Mouse (Mus musculus): ENCODE data around the gene Ric1. TPM values are rescaled to one million over a fixed set of nuclear protein-coding genes. Genes with fewer than 3 reads are reported as not detected.

The Ric1 gene
- polyA plus RNA-seq, 1 experiment from 2014 or later, result 6.7 TPM

DNA sequence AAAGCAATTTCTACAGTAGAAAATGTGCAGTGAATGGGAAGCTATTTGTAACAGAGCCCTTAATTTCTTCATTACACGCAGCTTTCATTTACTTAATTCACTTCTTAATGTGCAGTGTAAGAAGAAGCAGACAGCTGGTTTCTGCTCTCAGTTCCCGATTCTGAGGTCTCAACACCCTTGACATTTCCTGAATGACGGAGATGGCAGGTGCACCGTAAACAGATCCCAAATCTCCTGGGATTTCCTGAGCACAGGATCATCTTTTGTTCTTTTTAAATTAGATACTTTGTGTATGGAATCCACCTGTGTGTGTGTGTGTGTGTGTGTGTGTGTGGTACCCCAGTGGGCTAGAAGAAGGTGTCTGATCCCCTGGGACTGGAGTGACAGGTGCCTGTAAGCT lies 27.6 kb upstream of the Ric1 start:
- no peaks in the 10 kb centered on the region for H3K36me3 ChIP-seq (ENCODE audit: control insufficient read depth, insufficient read depth)
- H3K4me2 ChIP-seq (ENCODE audit: low read depth, low read length), result no peak overlapping the region
- no peaks in the 10 kb centered on the region for H3K4me1 ChIP-seq (ENCODE audit: control insufficient read depth, insufficient read depth, low read length)
- H3K9me3 ChIP-seq (replicated peaks; ENCODE audit: control insufficient read depth, low read length), result no peaks in the 10 kb centered on the region
- H3K27me3 ChIP-seq (ENCODE audit: control insufficient read depth, insufficient read depth, low read length), result no peaks in the 10 kb centered on the region
- no peak overlapping the region for H3K27ac ChIP-seq (ENCODE audit: low read length)
- no peak for ATAC-seq (replicated peaks; ENCODE audit: extremely low read depth, insufficient read depth, low FRiP score)
- 84% methylated on average over 4 of the region's 4 CpGs for WGBS
- H3K4me3 ChIP-seq (ENCODE audit: low read length), result no peak overlapping the region
- no peak overlapping the region for H3K9ac ChIP-seq (ENCODE audit: low read length)

DNA sequence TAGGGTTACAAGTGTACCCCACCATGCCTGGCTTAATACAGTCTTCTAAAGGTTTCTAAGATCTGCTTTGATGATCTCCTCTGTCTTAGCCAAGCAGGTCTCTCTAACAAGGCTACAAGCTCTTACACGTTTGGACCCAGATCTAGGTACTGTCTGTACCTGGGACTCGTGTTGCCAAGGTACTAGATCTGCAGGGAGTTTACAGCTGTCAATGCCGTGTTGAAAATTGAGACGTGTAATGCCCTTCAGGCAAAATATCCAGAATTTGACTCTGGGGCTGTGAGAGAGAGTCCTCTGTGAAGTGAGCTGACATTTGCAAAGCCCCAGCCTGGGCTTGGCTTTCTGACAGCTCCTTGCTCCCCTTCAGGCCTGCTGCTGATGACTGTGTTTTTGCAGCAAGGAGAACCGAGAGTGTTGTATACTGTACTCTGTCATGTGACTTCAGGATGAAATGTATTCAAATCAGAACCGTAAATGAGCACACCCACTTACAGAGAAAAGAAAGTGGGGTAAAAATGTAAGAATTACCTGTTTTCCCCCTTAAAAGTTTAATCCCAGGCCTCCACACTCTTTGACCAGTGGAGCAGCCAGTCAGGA lies 26.0 kb upstream of the Ric1 start:
- H3K9ac ChIP-seq (ENCODE audit: low read length), result no peak overlapping the region
- ATAC-seq (replicated peaks; ENCODE audit: extremely low read depth, insufficient read depth, low FRiP score), result no peak
- H3K27me3 ChIP-seq (ENCODE audit: control insufficient read depth, insufficient read depth, low read length), result no peaks in the 10 kb centered on the region
- 75% methylated on average over 6 of the region's 6 CpGs for WGBS
- no peaks in the 10 kb centered on the region for H3K4me1 ChIP-seq (ENCODE audit: control insufficient read depth, insufficient read depth, low read length)
- H3K4me2 ChIP-seq (ENCODE audit: low read depth, low read length), result no peak overlapping the region
- H3K9me3 ChIP-seq (replicated peaks; ENCODE audit: control insufficient read depth, low read length), result no peaks in the 10 kb centered on the region
- H3K4me3 ChIP-seq (ENCODE audit: low read length), result no peak overlapping the region
- H3K27ac ChIP-seq (ENCODE audit: low read length), result no peak overlapping the region
- H3K36me3 ChIP-seq (ENCODE audit: control insufficient read depth, insufficient read depth), result no peaks in the 10 kb centered on the region

DNA sequence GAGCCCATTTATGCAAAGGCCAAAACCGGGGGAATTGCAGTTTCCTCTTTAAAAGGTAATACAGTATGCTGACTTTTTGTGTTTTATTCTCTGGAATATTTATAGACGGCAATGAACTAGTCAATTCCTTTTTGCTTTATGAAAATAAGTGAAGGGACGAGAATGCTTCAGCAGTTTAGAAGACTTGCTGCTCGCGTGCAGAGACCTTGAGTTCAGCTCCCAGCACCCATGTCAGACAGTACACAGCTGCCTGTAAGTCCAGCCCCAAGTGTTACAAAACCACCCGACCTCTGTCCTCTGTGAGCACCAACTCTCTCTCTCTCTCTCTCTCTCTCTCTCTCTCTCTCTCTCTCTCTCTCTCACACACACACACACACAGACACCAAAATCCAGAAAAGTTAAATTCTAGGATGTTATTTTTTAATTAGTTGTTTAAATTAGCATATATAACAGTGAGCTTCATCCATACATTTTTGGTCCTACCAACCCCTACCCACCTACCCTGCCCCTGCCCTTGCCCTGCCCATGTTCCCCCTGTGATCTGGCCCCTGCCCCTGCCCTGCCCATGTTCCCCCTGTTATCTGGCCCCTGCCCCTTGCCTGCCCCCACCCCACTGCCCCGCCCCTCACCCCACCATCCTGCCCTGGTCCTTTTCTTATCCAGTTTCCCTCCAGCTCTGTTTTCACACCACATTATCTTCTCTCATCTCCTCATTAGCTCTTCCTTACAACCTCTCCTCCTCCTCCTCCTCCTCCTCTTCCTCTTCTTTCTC lies 25.1 kb upstream of the Ric1 start:
- Histone ChIP-seq H3K9ac (ENCODE audit: low read length) (no peak overlapping the region), H3K27ac (ENCODE audit: low read length) (no peak overlapping the region), H3K27me3 (ENCODE audit: control insufficient read depth, insufficient read depth, low read length) (no peaks in the 10 kb centered on the region), H3K4me3 (ENCODE audit: low read length) (no peak overlapping the region), H3K4me1 (ENCODE audit: control insufficient read depth, insufficient read depth, low read length) (no peaks in the 10 kb centered on the region), H3K36me3 (ENCODE audit: control insufficient read depth, insufficient read depth) (no peaks in the 10 kb centered on the region), H3K4me2 (ENCODE audit: low read depth, low read length) (no peak overlapping the region), H3K9me3 (replicated peaks; ENCODE audit: control insufficient read depth, low read length) (no peaks in the 10 kb centered on the region)
- no peak for ATAC-seq (replicated peaks; ENCODE audit: extremely low read depth, insufficient read depth, low FRiP score)
- 74% methylated on average over 7 of the region's 7 CpGs for WGBS

DNA sequence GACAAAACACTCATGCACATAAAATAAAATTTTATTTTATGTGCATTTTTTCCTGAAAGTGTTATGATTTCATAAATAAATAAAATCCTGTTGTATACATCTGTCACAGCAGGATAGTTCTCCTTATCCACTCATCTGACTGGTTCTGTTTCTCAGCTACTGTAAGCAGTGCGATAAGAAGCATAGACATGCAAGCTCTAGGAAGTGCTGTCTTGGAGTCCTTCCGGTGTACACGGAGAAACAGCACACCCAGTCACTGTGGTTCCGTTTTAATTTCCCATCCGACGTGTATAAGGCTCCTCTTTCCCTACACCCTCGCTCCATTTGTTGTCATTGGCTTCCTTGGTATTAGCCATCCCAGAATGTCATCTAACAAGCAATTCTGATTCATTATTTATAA lies 24.2 kb upstream of the Ric1 start:
- H3K27me3 ChIP-seq (ENCODE audit: control insufficient read depth, insufficient read depth, low read length), result no peaks in the 10 kb centered on the region
- no peak for ATAC-seq (replicated peaks; ENCODE audit: extremely low read depth, insufficient read depth, low FRiP score)
- H3K4me3 ChIP-seq (ENCODE audit: low read length), result no peak overlapping the region
- no peaks in the 10 kb centered on the region for H3K9me3 ChIP-seq (replicated peaks; ENCODE audit: control insufficient read depth, low read length)
- no peak overlapping the region for H3K4me2 ChIP-seq (ENCODE audit: low read depth, low read length)
- H3K36me3 ChIP-seq (ENCODE audit: control insufficient read depth, insufficient read depth), result no peaks in the 10 kb centered on the region
- no peak overlapping the region for H3K9ac ChIP-seq (ENCODE audit: low read length)
- no peak overlapping the region for H3K27ac ChIP-seq (ENCODE audit: low read length)
- no peaks in the 10 kb centered on the region for H3K4me1 ChIP-seq (ENCODE audit: control insufficient read depth, insufficient read depth, low read length)
- 68% methylated on average over 7 of the region's 7 CpGs for WGBS

DNA sequence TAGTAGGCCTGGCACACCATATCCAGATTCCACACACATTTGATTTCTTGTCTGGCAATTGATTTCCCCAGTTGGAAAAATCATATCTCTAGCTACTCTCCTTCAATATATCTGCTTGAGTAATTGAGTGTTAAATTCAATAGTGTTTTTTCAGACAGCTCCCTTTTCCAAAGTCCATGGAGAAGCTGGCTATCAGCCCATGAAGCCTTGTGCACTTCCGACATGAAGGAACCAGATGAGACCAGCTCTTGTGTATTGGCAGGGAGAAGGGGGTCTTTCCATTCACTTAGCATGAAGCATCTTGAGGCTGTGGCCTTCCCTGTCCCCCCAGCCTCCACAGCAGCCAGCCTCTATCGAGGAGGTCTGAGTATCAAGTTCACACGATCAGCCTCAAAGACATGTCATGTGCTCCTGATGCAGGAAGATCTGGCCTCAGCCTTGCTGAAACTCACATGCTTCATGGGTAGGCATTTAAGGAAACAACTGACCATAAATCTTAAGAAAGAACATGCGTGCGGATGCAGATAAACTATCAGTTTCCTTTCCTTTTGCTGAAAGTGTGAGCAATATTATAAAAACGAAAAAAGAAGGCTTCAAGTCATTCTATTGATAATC lies 23.1 kb upstream of the Ric1 start:
- no peak for ATAC-seq (replicated peaks; ENCODE audit: extremely low read depth, insufficient read depth, low FRiP score)
- Histone ChIP-seq H3K4me1 (ENCODE audit: control insufficient read depth, insufficient read depth, low read length) (no peaks in the 10 kb centered on the region), H3K36me3 (ENCODE audit: control insufficient read depth, insufficient read depth) (no peaks in the 10 kb centered on the region), H3K27me3 (ENCODE audit: control insufficient read depth, insufficient read depth, low read length) (no peaks in the 10 kb centered on the region), H3K4me2 (ENCODE audit: low read depth, low read length) (no peak overlapping the region), H3K9me3 (replicated peaks; ENCODE audit: control insufficient read depth, low read length) (no peaks in the 10 kb centered on the region), H3K9ac (ENCODE audit: low read length) (no peak overlapping the region), H3K27ac (ENCODE audit: low read length) (no peak overlapping the region), H3K4me3 (ENCODE audit: low read length) (no peak overlapping the region)
- WGBS, result 62% methylated on average over 6 of the region's 6 CpGs

DNA sequence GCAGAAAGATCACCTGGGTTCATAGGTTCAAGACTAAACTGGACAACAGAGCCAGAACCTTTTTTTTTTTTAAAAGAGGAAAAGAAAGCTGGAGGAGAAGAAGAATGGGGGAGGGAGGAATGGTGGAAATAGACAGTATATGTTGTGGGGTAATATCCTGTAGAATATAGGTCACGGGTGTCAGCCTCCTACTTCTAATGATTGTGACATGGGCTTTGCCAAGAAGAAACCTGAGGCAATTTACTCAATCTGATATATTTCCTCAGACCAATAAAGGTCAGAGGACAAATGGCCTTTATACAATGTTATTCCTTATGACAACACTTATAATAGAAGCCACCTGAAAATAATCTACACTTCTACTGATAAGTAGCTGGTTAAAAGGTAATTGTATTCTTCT lies 21.7 kb upstream of the Ric1 start:
- no peaks in the 10 kb centered on the region for H3K27me3 ChIP-seq (ENCODE audit: control insufficient read depth, insufficient read depth, low read length)
- 88% methylated on average over 1 of the region's 1 CpGs for WGBS
- no peak overlapping the region for H3K9ac ChIP-seq (ENCODE audit: low read length)
- no peaks in the 10 kb centered on the region for H3K4me1 ChIP-seq (ENCODE audit: control insufficient read depth, insufficient read depth, low read length)
- H3K36me3 ChIP-seq (ENCODE audit: control insufficient read depth, insufficient read depth), result no peaks in the 10 kb centered on the region
- H3K9me3 ChIP-seq (replicated peaks; ENCODE audit: control insufficient read depth, low read length), result no peaks in the 10 kb centered on the region
- H3K4me2 ChIP-seq (ENCODE audit: low read depth, low read length), result no peak overlapping the region
- no peak for ATAC-seq (replicated peaks; ENCODE audit: extremely low read depth, insufficient read depth, low FRiP score)
- H3K4me3 ChIP-seq (ENCODE audit: low read length), result no peak overlapping the region
- H3K27ac ChIP-seq (ENCODE audit: low read length), result no peak overlapping the region

DNA sequence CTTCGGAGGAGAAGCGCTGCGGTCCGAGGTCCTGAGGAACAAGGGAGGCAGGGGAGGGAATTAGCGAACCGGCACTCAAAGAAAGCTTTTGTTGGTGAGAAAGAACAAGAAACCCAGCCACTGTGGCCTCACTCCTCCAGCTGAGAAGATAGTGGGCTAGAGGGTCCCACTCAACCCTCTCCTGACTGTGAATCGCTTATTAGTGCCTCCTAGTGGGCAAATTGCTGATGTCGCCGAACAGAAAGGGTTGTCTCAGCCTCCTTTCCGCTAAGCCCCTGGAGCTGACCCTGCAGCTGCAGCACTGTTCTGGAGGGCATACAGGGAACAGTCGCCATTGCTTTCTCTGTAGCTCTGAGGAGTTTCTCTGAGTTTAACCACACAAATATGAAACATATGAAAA lies 21.0 kb upstream of the Ric1 start:
- no peaks in the 10 kb centered on the region for H3K4me1 ChIP-seq (ENCODE audit: control insufficient read depth, insufficient read depth, low read length)
- H3K4me2 ChIP-seq (ENCODE audit: low read depth, low read length), result peak overlapping the region; percentile 63
- H3K27me3 ChIP-seq (ENCODE audit: control insufficient read depth, insufficient read depth, low read length), result no peaks in the 10 kb centered on the region
- H3K27ac ChIP-seq (ENCODE audit: low read length), result 0 out of 2 replicates have a peak overlapping the region, but pooled peaks have one; percentile 9
- WGBS, result 44% methylated on average over 11 of the region's 11 CpGs
- peak; percentile 73 for ATAC-seq (replicated peaks; ENCODE audit: extremely low read depth, insufficient read depth, low FRiP score)
- H3K9me3 ChIP-seq (replicated peaks; ENCODE audit: control insufficient read depth, low read length), result no peaks in the 10 kb centered on the region
- peak overlapping the region; percentile 58 for H3K9ac ChIP-seq (ENCODE audit: low read length)
- H3K36me3 ChIP-seq (ENCODE audit: control insufficient read depth, insufficient read depth), result no peaks in the 10 kb centered on the region
- peak overlapping the region; percentile 40 for H3K4me3 ChIP-seq (ENCODE audit: low read length)

DNA sequence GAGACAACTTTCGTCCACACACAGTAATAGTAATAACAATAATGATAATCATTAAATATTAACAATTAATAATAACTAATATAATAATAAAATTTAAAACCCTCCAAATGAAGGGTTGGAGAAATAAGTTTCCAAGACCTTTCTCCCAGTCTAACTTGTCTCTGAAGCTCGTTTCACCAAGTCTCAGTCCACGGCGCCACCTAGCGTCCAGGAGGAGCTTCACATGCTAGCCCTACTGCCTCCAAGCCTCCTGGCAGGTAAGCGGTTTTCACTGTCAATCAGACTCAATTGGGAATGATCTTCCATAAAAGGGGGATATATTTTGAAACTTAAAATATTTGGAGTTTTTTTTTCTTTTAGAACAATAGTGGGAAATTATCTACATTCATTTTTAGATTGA lies 20.6 kb upstream of the Ric1 start:
- Histone ChIP-seq H3K9ac (ENCODE audit: low read length) (peak overlapping the region; percentile 58), H3K4me1 (ENCODE audit: control insufficient read depth, insufficient read depth, low read length) (no peaks in the 10 kb centered on the region), H3K9me3 (replicated peaks; ENCODE audit: control insufficient read depth, low read length) (no peaks in the 10 kb centered on the region), H3K4me2 (ENCODE audit: low read depth, low read length) (peak overlapping the region; percentile 63), H3K27ac (ENCODE audit: low read length) (no peak overlapping the region), H3K27me3 (ENCODE audit: control insufficient read depth, insufficient read depth, low read length) (no peaks in the 10 kb centered on the region), H3K4me3 (ENCODE audit: low read length) (peak overlapping the region; percentile 40), H3K36me3 (ENCODE audit: control insufficient read depth, insufficient read depth) (no peaks in the 10 kb centered on the region)
- ATAC-seq (replicated peaks; ENCODE audit: extremely low read depth, insufficient read depth, low FRiP score), result peak; percentile 69; the same call in 1 of the 2 replicates
- WGBS, result 7% methylated on average over 6 of the region's 6 CpGs

DNA sequence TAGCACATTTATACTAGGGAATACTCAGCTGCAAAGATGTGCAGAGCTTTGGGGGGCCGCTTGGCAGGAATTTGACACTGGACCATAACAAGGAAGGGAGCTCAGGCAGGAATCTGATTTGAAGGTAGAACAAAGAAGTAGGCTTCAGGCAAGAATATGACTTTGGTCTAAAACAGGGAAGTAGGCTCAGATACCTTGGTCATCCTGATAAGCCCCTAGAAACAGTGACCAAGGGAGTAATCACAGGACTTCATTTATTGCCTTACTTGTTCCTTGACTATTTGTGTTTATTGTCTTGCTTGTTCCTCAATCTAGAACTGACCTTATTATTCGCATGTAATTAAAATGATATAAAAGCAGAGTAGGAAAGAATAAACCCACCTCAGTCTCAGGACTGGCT lies 18.0 kb upstream of the Ric1 start:
- no peak overlapping the region for H3K9ac ChIP-seq (ENCODE audit: low read length)
- 81% methylated on average over 2 of the region's 2 CpGs for WGBS
- H3K27ac ChIP-seq (ENCODE audit: low read length), result no peak overlapping the region
- H3K27me3 ChIP-seq (ENCODE audit: control insufficient read depth, insufficient read depth, low read length), result no peaks in the 10 kb centered on the region
- H3K4me1 ChIP-seq (ENCODE audit: control insufficient read depth, insufficient read depth, low read length), result no peaks in the 10 kb centered on the region; the same call in 1 of the 2 replicates
- H3K36me3 ChIP-seq (ENCODE audit: control insufficient read depth, insufficient read depth), result no peaks in the 10 kb centered on the region
- H3K9me3 ChIP-seq (replicated peaks; ENCODE audit: control insufficient read depth, low read length), result no peaks in the 10 kb centered on the region
- H3K4me2 ChIP-seq (ENCODE audit: low read depth, low read length), result no peak overlapping the region
- no peak for ATAC-seq (replicated peaks; ENCODE audit: extremely low read depth, insufficient read depth, low FRiP score)
- H3K4me3 ChIP-seq (ENCODE audit: low read length), result no peak overlapping the region

Data from heart, embryonic 16.5 days (tissue).